Mouse (Mus musculus): ENCODE data around the gene Cyp2c38. TPM values are rescaled to one million over a fixed set of nuclear protein-coding genes. Genes with fewer than 3 reads are reported as not detected.
"Not testable (repeated sequence)": the region's sequence is repeated elsewhere in the genome, so short reads cannot be mapped to it uniquely, and the experiment has no call there.

The Cyp2c38 gene
- polyA plus RNA-seq (2015; fragmentation: Nextera tagmentation; extraction: Ambion mirVana): not detected in 2 replicates

GRCm38 (mm10) chr19:39462941-39463340, at the start of gene Cyp2c38:
Gene Cyp2c38 (minus strand): TSS chr19:39463075.
- no peaks in the 10 kb centered on the region for H3K27me3 ChIP-seq
- no peak within 1 kb of the TSS for H3K9ac ChIP-seq
- no peaks in the 10 kb centered on the region for H3K9me3 ChIP-seq (replicated peaks)
- H3K4me3 ChIP-seq (replicated peaks): no peak within 1 kb of the TSS
- no peaks in the 10 kb centered on the region for H3K36me3 ChIP-seq
- no peak within 1 kb of the TSS for H3K4me2 ChIP-seq (replicated peaks)
- H3K4me1 ChIP-seq: no peaks in the 10 kb centered on the region
- WGBS: 79% methylated on average over 1 of the region's 1 CpGs
- ATAC-seq (ENCODE audit: insufficient number of reproducible peaks, low FRiP score, low TSS enrichment, low read depth): no peak
- H3K27ac ChIP-seq (replicated peaks): no peak within 1 kb of the TSS

GRCm38 (mm10) chr19:39510534-39510933, 47.7 kb upstream of the Cyp2c38 start, which contains the start of gene Cyp2c39:
Gene Cyp2c39 (plus strand): TSS chr19:39510862.
- H3K9ac ChIP-seq: no peak within 1 kb of the TSS
- H3K27ac ChIP-seq (replicated peaks): no peak within 1 kb of the TSS
- no peak within 1 kb of the TSS for H3K4me2 ChIP-seq (replicated peaks)
- 81% methylated on average over 4 of the region's 4 CpGs for WGBS
- H3K36me3 ChIP-seq: no peaks in the 10 kb centered on the region
- no peaks in the 10 kb centered on the region for H3K4me1 ChIP-seq
- no peak within 1 kb of the TSS for H3K4me3 ChIP-seq (replicated peaks)
- H3K9me3 ChIP-seq (replicated peaks): no peaks in the 10 kb centered on the region
- no peak for ATAC-seq (ENCODE audit: insufficient number of reproducible peaks, low FRiP score, low TSS enrichment, low read depth)
- no peaks in the 10 kb centered on the region for H3K27me3 ChIP-seq

GRCm38 (mm10) chr19:39509533-39509932, 46.7 kb upstream of the Cyp2c38 start:
- Histone ChIP-seq H3K27me3 (no peaks in the 10 kb centered on the region), H3K27ac (replicated peaks) (no peak overlapping the region), H3K4me2 (replicated peaks) (no peak overlapping the region), H3K36me3 (no peaks in the 10 kb centered on the region), H3K4me1 (no peaks in the 10 kb centered on the region), H3K9ac (no peak overlapping the region), H3K4me3 (replicated peaks) (no peak overlapping the region), H3K9me3 (replicated peaks) (no peaks in the 10 kb centered on the region)
- no peak for ATAC-seq (ENCODE audit: insufficient number of reproducible peaks, low FRiP score, low TSS enrichment, low read depth)
- 76% methylated on average over 1 of the region's 1 CpGs for WGBS

GRCm38 (mm10) chr19:39506341-39506740, 43.5 kb upstream of the Cyp2c38 start:
- no peaks in the 10 kb centered on the region for H3K4me1 ChIP-seq
- H3K27me3 ChIP-seq: no peaks in the 10 kb centered on the region
- no peaks in the 10 kb centered on the region for H3K36me3 ChIP-seq
- H3K9ac ChIP-seq: no peak overlapping the region
- no peak overlapping the region for H3K27ac ChIP-seq (replicated peaks)
- H3K9me3 ChIP-seq (replicated peaks): no peaks in the 10 kb centered on the region
- no peak overlapping the region for H3K4me2 ChIP-seq (replicated peaks)
- ATAC-seq (ENCODE audit: insufficient number of reproducible peaks, low FRiP score, low TSS enrichment, low read depth): no peak
- no peak overlapping the region for H3K4me3 ChIP-seq (replicated peaks)

- not testable (repeated sequence) for H3K27ac ChIP-seq (replicated peaks); H3K27me3 ChIP-seq; H3K36me3 ChIP-seq; H3K4me2 ChIP-seq (replicated peaks); H3K9me3 ChIP-seq (replicated peaks); H3K4me1 ChIP-seq; ATAC-seq (ENCODE audit: insufficient number of reproducible peaks, low FRiP score, low TSS enrichment, low read depth); H3K9ac ChIP-seq; H3K4me3 ChIP-seq (replicated peaks)
- WGBS: 93% methylated on average over 1 of the region's 1 CpGs
Observed at GRCm38 (mm10) chr19:39483961-39484360, 21.1 kb upstream of the Cyp2c38 start.

- H3K36me3 ChIP-seq: no peaks in the 10 kb centered on the region
- no peaks in the 10 kb centered on the region for H3K27me3 ChIP-seq
- no peaks in the 10 kb centered on the region for H3K9me3 ChIP-seq (replicated peaks)
- no peak overlapping the region for H3K9ac ChIP-seq
- no peak overlapping the region for H3K4me3 ChIP-seq (replicated peaks)
- no peak for ATAC-seq (ENCODE audit: insufficient number of reproducible peaks, low FRiP score, low TSS enrichment, low read depth)
- no peak overlapping the region for H3K27ac ChIP-seq (replicated peaks)
- no peaks in the 10 kb centered on the region for H3K4me1 ChIP-seq
- no peak overlapping the region for H3K4me2 ChIP-seq (replicated peaks)
Observed at GRCm38 (mm10) chr19:39463923-39464322, 1.0 kb upstream of the Cyp2c38 start.

Other genes starting within 250 kb of the Cyp2c38 start
- gene Cyp2c29, start 193.7 kb downstream of the Cyp2c38 start, polyA plus RNA-seq (2015; fragmentation: Nextera tagmentation; extraction: Ambion mirVana): not detected in 2 replicates
- gene Cyp2c39, start 47.8 kb upstream of the Cyp2c38 start, polyA plus RNA-seq (2015; fragmentation: Nextera tagmentation; extraction: Ambion mirVana): not detected in 2 replicates
- not detected in 2 replicates for gene Cyp2c67, start 186.0 kb upstream of the Cyp2c38 start, polyA plus RNA-seq (2015; fragmentation: Nextera tagmentation; extraction: Ambion mirVana)

Data from embryonic facial prominence, embryonic 15.5 days (tissue).